Mouse (Mus musculus) thymus, adult 2 months (tissue): ENCODE results near the gene Cdh5. TPM values are rescaled to one million over a fixed set of nuclear protein-coding genes. Genes with fewer than 3 reads are reported as not detected.

Experiments
- DNase-seq: peaks from one replicate; pipeline ENCODE4 v3.0.0; 2021
- H3K27ac ChIP-seq: fragments of 200-500 bp; 2 replicates; pipeline ENCODE4 v1.5.1; 2012; ENCODE audit warnings: low read length, control low read depth; ENCODE audit not compliant: control insufficient read depth, insufficient read depth
- H3K27me3 ChIP-seq: fragments of 200-500 bp; 2 replicates; pipeline ENCODE4 v1.6.1; 2012; ENCODE audit warnings: mild to moderate bottlenecking, low read length, moderate library complexity, mixed read lengths; ENCODE audit not compliant: control insufficient read depth, insufficient read depth
- H3K36me3 ChIP-seq: fragments of 200-500 bp; 2 replicates; pipeline ENCODE4 v1.6.1; 2012; ENCODE audit warnings: mild to moderate bottlenecking, low read length, moderate library complexity; ENCODE audit not compliant: control insufficient read depth, insufficient read depth
- H3K4me1 ChIP-seq: fragments of 200-500 bp; replicated peaks from 2 replicates; pipeline ENCODE4 v1.6.1; 2012; ENCODE audit warnings: low read length; ENCODE audit not compliant: control insufficient read depth, insufficient read depth
- H3K4me3 ChIP-seq: fragments of 200-500 bp; 2 replicates; pipeline ENCODE4 v1.5.1; 2012; ENCODE audit warnings: mild to moderate bottlenecking, low read length, control low read depth, moderate library complexity; ENCODE audit not compliant: control insufficient read depth, insufficient read depth
- CTCF ChIP-seq: fragments of 200-500 bp; IDR thresholded peaks from 2 replicates; pipeline ENCODE4 v1.5.1; 2012; ENCODE audit warnings: mild to moderate bottlenecking, control low read depth, low read length, moderate library complexity, borderline replicate concordance; ENCODE audit not compliant: control insufficient read depth, poor library complexity, insufficient read depth; ENCODE audit errors: extremely low read depth
- POLR2A ChIP-seq: fragments of 200-500 bp; IDR thresholded peaks from 2 replicates; pipeline ENCODE4 v1.6.1; 2012; ENCODE audit warnings: mild to moderate bottlenecking, low read length, control low read depth, moderate library complexity; ENCODE audit not compliant: control insufficient read depth, poor library complexity, insufficient read depth; ENCODE audit errors: extremely low read depth
- WGBS: fragments of 180-500 bp; shearing (Covaris S2); methylation state at CpG from one replicate; pipeline ENCODE4 v1.1.7; 2018; 5-methylcytosine and 5-hydroxymethylcytosine counted together
- polyA plus RNA-seq: library from polyadenylated mRNA; depleted of rRNA; stranded (reverse); fragments of >200 nt; gene quantifications from 2 replicates; pipeline ENCODE4 v1.2.3, GENCODE M21; 2012; rRNA removed

The Cdh5 gene
- 15.7 and 17.4 TPM in 2 replicates for polyA plus RNA-seq

GRCm38 (mm10) chr8:104101415-104101814, at the start of gene Cdh5:
Gene Cdh5 (plus strand): TSS chr8:104101625.
- Histone ChIP-seq H3K4me3 (no peak within 1 kb of the TSS), H3K27ac (no peak within 1 kb of the TSS), H3K27me3 (no peaks in the 10 kb centered on the region), H3K36me3 (no peaks in the 10 kb centered on the region), H3K4me1 (peaks cover 6% of the 10 kb centered on the region)
- no peak for TF ChIP-seq POLR2A
- no peak for TF ChIP-seq CTCF
- no peak for DNase-seq
- WGBS = 80% methylated on average over 8 of the region's 8 CpGs

DNA sequence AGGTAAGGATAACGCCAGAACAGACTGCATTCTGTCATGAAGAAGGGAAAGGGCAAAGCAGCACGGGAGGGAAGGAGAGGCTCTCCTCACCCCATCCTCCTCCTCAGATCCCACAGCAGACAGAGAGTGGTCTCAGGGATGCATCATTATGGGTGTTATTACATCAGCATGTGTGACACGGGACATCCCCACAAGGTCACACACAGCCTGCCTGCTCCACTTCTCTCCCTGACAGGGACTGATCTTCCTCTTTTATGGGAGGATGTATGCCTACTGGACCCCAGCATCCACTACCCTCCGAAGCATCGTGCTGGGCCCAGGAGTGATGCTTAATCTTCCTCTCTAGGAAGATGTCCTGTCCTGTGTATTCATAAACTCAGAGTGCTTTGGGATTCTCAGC, 41.5 kb upstream of the Cdh5 start:
- no peak overlapping the region for H3K27ac ChIP-seq
- TF ChIP-seq POLR2A (no peak), CTCF (no peak)
- H3K4me1 ChIP-seq = no peaks in the 10 kb centered on the region
- H3K27me3 ChIP-seq = no peaks in the 10 kb centered on the region
- H3K36me3 ChIP-seq = no peaks in the 10 kb centered on the region
- H3K4me3 ChIP-seq = no peak overlapping the region
- no peak for DNase-seq
- WGBS = 80% methylated on average over 5 of the region's 5 CpGs

- 89% methylated on average over 7 of the region's 7 CpGs for WGBS
- DNase-seq = no peak
- Histone ChIP-seq H3K4me1 (no peaks in the 10 kb centered on the region), H3K36me3 (no peaks in the 10 kb centered on the region), H3K27me3 (no peaks in the 10 kb centered on the region), H3K27ac (no peak overlapping the region), H3K4me3 (no peak overlapping the region)
- TF ChIP-seq CTCF = no peak
These were observed 41.0 kb upstream of the Cdh5 start for GRCm38 (mm10) chr8:104060446-104060845.

DNA sequence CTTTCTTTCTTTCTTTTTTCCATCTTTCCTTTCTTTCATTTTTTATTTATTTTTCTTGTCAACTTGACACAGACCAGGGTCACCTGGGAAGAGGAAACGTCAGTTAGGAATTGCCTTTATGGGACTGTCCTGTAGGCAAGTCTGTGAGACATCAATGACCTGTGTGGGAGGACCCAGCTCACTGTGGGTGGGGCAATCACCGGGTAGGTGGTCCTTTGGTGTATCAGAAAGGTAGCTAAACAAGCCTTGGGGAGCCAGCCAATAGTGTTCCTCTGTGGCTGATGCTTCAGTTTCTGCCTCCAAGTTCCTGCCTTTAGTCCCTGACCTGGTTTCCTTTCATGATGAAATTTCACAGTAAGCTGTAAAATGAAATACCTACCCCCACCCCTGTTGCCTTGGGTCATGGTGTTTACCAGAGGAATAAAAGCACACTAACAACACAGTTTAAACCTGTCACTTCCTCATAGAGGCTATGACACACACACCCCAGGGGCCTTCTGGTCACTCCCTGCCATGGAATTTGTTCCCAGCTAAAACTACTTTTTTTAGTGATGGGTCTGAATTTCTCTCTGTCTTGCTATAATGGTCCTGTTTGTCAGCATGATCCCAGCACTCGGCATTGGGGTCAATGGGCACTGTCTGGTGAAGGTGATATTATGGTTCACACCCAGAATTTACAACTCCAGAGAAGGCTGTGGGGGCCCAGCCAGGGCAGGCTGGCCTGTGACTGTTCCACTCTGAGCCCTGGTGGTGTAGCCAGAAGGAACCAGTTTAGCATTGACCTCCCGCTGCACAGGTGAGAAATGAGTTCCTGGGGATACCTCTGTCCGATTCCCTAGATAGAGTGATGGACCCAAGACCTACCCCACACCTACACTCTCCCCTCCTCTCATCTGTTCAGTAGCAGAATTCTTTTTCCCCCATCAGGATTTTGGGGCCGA, 40.1 kb upstream of the Cdh5 start:
- TF ChIP-seq CTCF = no peak
- TF ChIP-seq POLR2A = no peak
- H3K4me3 ChIP-seq = no peak overlapping the region
- H3K36me3 ChIP-seq = no peaks in the 10 kb centered on the region
- no peaks in the 10 kb centered on the region for H3K4me1 ChIP-seq
- WGBS = 79% methylated on average over 6 of the region's 6 CpGs
- no peak overlapping the region for H3K27ac ChIP-seq
- H3K27me3 ChIP-seq = no peaks in the 10 kb centered on the region
- DNase-seq = no peak

GRCm38 (mm10) chr8:104061989-104062820, 39.2 kb upstream of the Cdh5 start:
- Histone ChIP-seq H3K4me3 (no peak overlapping the region), H3K36me3 (no peaks in the 10 kb centered on the region), H3K27ac (no peak overlapping the region), H3K4me1 (no peaks in the 10 kb centered on the region), H3K27me3 (no peaks in the 10 kb centered on the region)
- WGBS = 88% methylated on average over 15 of the region's 15 CpGs
- no peak for DNase-seq
- TF ChIP-seq CTCF = no peak
- no peak for TF ChIP-seq POLR2A

GRCm38 (mm10) chr8:104065223-104065622, 36.2 kb upstream of the Cdh5 start:
- no peak for DNase-seq
- TF ChIP-seq POLR2A (no peak), CTCF (no peak)
- no peak overlapping the region for H3K27ac ChIP-seq
- H3K27me3 ChIP-seq = no peaks in the 10 kb centered on the region
- H3K4me3 ChIP-seq = no peak overlapping the region
- no peaks in the 10 kb centered on the region for H3K4me1 ChIP-seq
- no peaks in the 10 kb centered on the region for H3K36me3 ChIP-seq
- WGBS = 91% methylated on average over 7 of the region's 7 CpGs
